ENCODE assay signal across 15 mouse cellular contexts in genomic region chr1:185282846-185283245, GRCm38 (mm10). TPM values are rescaled to one million over a fixed set of nuclear protein-coding genes. Genes with fewer than 3 reads are reported as not detected.
A peak's percentile ranks its signal among the peaks of the same experiment; 100 is the strongest.
DNase-seq lines count a peak whose midpoint lies in the region; ATAC-seq and TF ChIP-seq lines count a peak whose summit lies in the region.
"Had no signal": no experiment of that assay in that cellular context is flagged by ENCODE, and none has a peak within 500 bp of the region (broad histone marks: within the 10 kb centered on the region; RNA-seq: fewer than 3 reads in every experiment).

No protein-coding gene starts in this region.

- no peaks in the 10 kb centered on the region for H3K9me3 ChIP-seq in intestine, embryonic 16.5 days (ENCODE audit: control insufficient read depth, low read length)
- no peaks in the 10 kb centered on the region for H3K9me3 ChIP-seq in stomach, postnatal 0 days (ENCODE audit: control insufficient read depth, low read length)
- H3K9me3 ChIP-seq: embryonic facial prominence, embryonic 12.5 days; heart, embryonic 15.5 days; liver, embryonic 15.5 days; midbrain, embryonic 15.5 days had no signal

- ATAC-seq in intestine, embryonic 16.5 days, result peak; percentile 97
- peak; percentile 98 for ATAC-seq in stomach, postnatal 0 days (ENCODE audit: low FRiP score, low TSS enrichment)
- ATAC-seq: midbrain, embryonic 15.5 days; Patski had no signal

- intact Hi-C loops in gastrocnemius, postnatal 36 days (cut with DNase I), result no loop called here
- intact Hi-C loops in heart, postnatal 25 days (cut with DNase I), result no loop called here

- 83% methylated on average over 11 of the region's 11 CpGs for WGBS in lung, adult 2 months
- 65% methylated on average over 11 of the region's 11 CpGs for WGBS in intestine, embryonic 16.5 days
- 78% methylated on average over 11 of the region's 11 CpGs for WGBS in stomach, postnatal 0 days

- H3K27ac ChIP-seq in intestine, embryonic 16.5 days (ENCODE audit: low read length), result peak overlapping the region; percentile 86
- peak overlapping the region; percentile 45; the same call in 1 of the 2 replicates for H3K27ac ChIP-seq in stomach, postnatal 0 days (replicated peaks)
- H3K27ac ChIP-seq: embryonic facial prominence, embryonic 12.5 days; heart, embryonic 15.5 days; liver, embryonic 15.5 days; midbrain, embryonic 15.5 days had no signal

- no peak for TF ChIP-seq CTCF in lung, adult 2 months (IDR thresholded peaks at IDR 0.05; ENCODE audit: insufficient read depth, low read length)
- no peak for TF ChIP-seq CTCF in stomach, postnatal 0 days (IDR thresholded peaks at IDR 0.05; ENCODE audit: low read depth)

- no peaks in the 10 kb centered on the region for H3K27me3 ChIP-seq in intestine, embryonic 16.5 days (replicated peaks; ENCODE audit: control insufficient read depth, insufficient read depth, low read length)
- no peaks in the 10 kb centered on the region for H3K27me3 ChIP-seq in stomach, postnatal 0 days (ENCODE audit: control insufficient read depth, insufficient read depth, low read length)
- H3K27me3 ChIP-seq: CH12.LX; embryonic facial prominence, embryonic 12.5 days; heart, embryonic 15.5 days; liver, embryonic 15.5 days; midbrain, embryonic 15.5 days; Patski had no signal

- no peak for TF ChIP-seq EP300 in stomach, postnatal 0 days (optimal IDR thresholded peaks at IDR 0.05)

- no peak overlapping the region for H3K9ac ChIP-seq in intestine, embryonic 16.5 days (ENCODE audit: low read depth, low read length)
- no peak overlapping the region for H3K9ac ChIP-seq in stomach, postnatal 0 days (ENCODE audit: low read length)
- H3K9ac ChIP-seq: embryonic facial prominence, embryonic 12.5 days; heart, embryonic 15.5 days; liver, embryonic 15.5 days; midbrain, embryonic 15.5 days had no signal

- H3K4me1 ChIP-seq in lung, adult 2 months (ENCODE audit: control insufficient read depth, insufficient read depth, low read length), result no peaks in the 10 kb centered on the region
- peaks cover 9% of the 10 kb centered on the region for H3K4me1 ChIP-seq in intestine, embryonic 16.5 days (ENCODE audit: control insufficient read depth, insufficient read depth, low read length)
- H3K4me1 ChIP-seq in stomach, postnatal 0 days (replicated peaks; ENCODE audit: control insufficient read depth, insufficient read depth), result no peaks in the 10 kb centered on the region
- H3K4me1 ChIP-seq: embryonic facial prominence, embryonic 12.5 days; liver, embryonic 15.5 days had no signal

- peak; percentile 32 to 52 for DNase-seq in lung, adult 18-20 months
- no peak for DNase-seq in lung, adult 2 months
- peak; percentile 65 to 66 for DNase-seq in kidney, postnatal 36 days
- DNase-seq in stomach, postnatal 0 days (ENCODE audit: low spot score), result peak; percentile 83
- no peak for DNase-seq in gastrocnemius, postnatal 36 days
- DNase-seq in heart, postnatal 25 days (ENCODE audit: low spot score), result no peak
- DNase-seq: cerebellum, postnatal 36 days; right cerebral cortex, postnatal 25 days had no signal

- H3K4me2 ChIP-seq in intestine, embryonic 16.5 days (ENCODE audit: low read depth, low read length), result no peak overlapping the region
- no peak overlapping the region for H3K4me2 ChIP-seq in stomach, postnatal 0 days (replicated peaks; ENCODE audit: low read depth)
- H3K4me2 ChIP-seq: embryonic facial prominence, embryonic 12.5 days; heart, embryonic 15.5 days; liver, embryonic 15.5 days; midbrain, embryonic 15.5 days had no signal

- no peak for TF ChIP-seq POLR2A in lung, adult 2 months (IDR thresholded peaks at IDR 0.05; ENCODE audit: borderline replicate concordance, extremely low read depth, low read depth, low read length)

- H3K4me3 ChIP-seq in lung, adult 2 months (replicated peaks; ENCODE audit: extremely low read depth, low read depth, low read length), result no peak overlapping the region
- no peak overlapping the region for H3K4me3 ChIP-seq in intestine, embryonic 16.5 days (ENCODE audit: low read length)
- no peak overlapping the region for H3K4me3 ChIP-seq in stomach, postnatal 0 days (ENCODE audit: low read depth, low read length)
- H3K4me3 ChIP-seq: embryonic facial prominence, embryonic 12.5 days; heart, embryonic 15.5 days; liver, embryonic 15.5 days; midbrain, embryonic 15.5 days had no signal

- peaks cover 32% of the 10 kb centered on the region for H3K36me3 ChIP-seq in intestine, embryonic 16.5 days (ENCODE audit: control insufficient read depth, insufficient read depth, low read length)
- peaks cover 25% of the 10 kb centered on the region for H3K36me3 ChIP-seq in stomach, postnatal 0 days (ENCODE audit: control insufficient read depth, insufficient read depth, low read length)

RNA-seq across cellular contexts. Expression of gene Iars2, which starts 46.4 kb away (rescaled TPM):
- polyA plus RNA-seq in lung, adult 2 months (2012; rRNA removed), result 21.6 and 24.0 TPM in 2 replicates
- polyA plus RNA-seq in intestine, embryonic 16.5 days (2015; fragmentation: Nextera tagmentation; extraction: Ambion mirVana), result 86.6 and 109 TPM in 2 replicates
- 25.5 and 26.6 TPM in 2 replicates for polyA plus RNA-seq in stomach, postnatal 0 days (2015; fragmentation: Nextera tagmentation; extraction: Ambion mirVana)
- 10 to 100 TPM; 36.6 to 38.9 TPM for total RNA-seq in gastrocnemius, postnatal 36 days (2021)
- 10 to 100 TPM; 70.8 to 73.1 TPM for total RNA-seq in heart, postnatal 25 days (2021)

RNA-seq across cellular contexts. Expression of gene Bpnt1, which starts 49.1 kb away (rescaled TPM):
- 40.4 and 45.1 TPM in 2 replicates for polyA plus RNA-seq in lung, adult 2 months (2012; rRNA removed)
- 345 and 365 TPM in 2 replicates for polyA plus RNA-seq in intestine, embryonic 16.5 days (2015; fragmentation: Nextera tagmentation; extraction: Ambion mirVana)
- 61.8 and 64.0 TPM in 2 replicates for polyA plus RNA-seq in stomach, postnatal 0 days (2015; fragmentation: Nextera tagmentation; extraction: Ambion mirVana)
- total RNA-seq in gastrocnemius, postnatal 36 days (2021), result 10 to 100 TPM; 13.2 to 15.0 TPM
- total RNA-seq in heart, postnatal 25 days (2021), result 10 to 100 TPM; 25.5 to 32.6 TPM

Comparison
In these comparisons a context has a peak if more than half of its experiments do, and no peak if none do; other contexts are left out.
1. DNase-seq: peak in lung, adult 18-20 months (2 of 2), kidney, postnatal 36 days (2 of 2) and stomach, postnatal 0 days (single experiment); none in lung, adult 2 months (single experiment), gastrocnemius, postnatal 36 days (0 of 2) and heart, postnatal 25 days (single experiment).